Mouse (Mus musculus): ENCODE results near the gene Fbxo3.
"Not testable (repeated sequence)": the region's sequence is repeated elsewhere in the genome, so short reads cannot be mapped to it uniquely, and the experiment has no call there.

The Fbxo3 gene

GRCm38 (mm10) chr2:104027458-104028138 is at the start of gene Fbxo3:
Gene Fbxo3, plus strand, starts transcription at chr2:104027721.
- DNase-seq (ENCODE audit: low spot score) = peak; percentile 86

GRCm38 (mm10) chr2:103982250-103982649 is 45.3 kb upstream of the Fbxo3 start:
- no peak for DNase-seq (ENCODE audit: low spot score)

GRCm38 (mm10) chr2:103983146-103983545 is 44.4 kb upstream of the Fbxo3 start:
- DNase-seq (ENCODE audit: low spot score) = no peak

GRCm38 (mm10) chr2:103987595-103987994 is 39.9 kb upstream of the Fbxo3 start:
- not testable (repeated sequence) for DNase-seq (ENCODE audit: low spot score)

- no peak for DNase-seq (ENCODE audit: low spot score)
These were observed 37.8 kb upstream of the Fbxo3 start for GRCm38 (mm10) chr2:103989724-103990123.

GRCm38 (mm10) chr2:103991303-103991702 is 36.2 kb upstream of the Fbxo3 start:
- DNase-seq (ENCODE audit: low spot score) = no peak

- DNase-seq (ENCODE audit: low spot score) = no peak
These were observed 35.4 kb upstream of the Fbxo3 start for GRCm38 (mm10) chr2:103992162-103992561.

- no peak for DNase-seq (ENCODE audit: low spot score)
These were observed 34.7 kb upstream of the Fbxo3 start for GRCm38 (mm10) chr2:103992618-103993332.

GRCm38 (mm10) chr2:104001076-104001475 is 26.4 kb upstream of the Fbxo3 start:
- no peak for DNase-seq (ENCODE audit: low spot score)

GRCm38 (mm10) chr2:104001861-104002260 is 25.7 kb upstream of the Fbxo3 start:
- no peak for DNase-seq (ENCODE audit: low spot score)

GRCm38 (mm10) chr2:104002711-104003413 is 24.7 kb upstream of the Fbxo3 start:
- peak; percentile 54 for DNase-seq (ENCODE audit: low spot score)

- DNase-seq (ENCODE audit: low spot score) = no peak
These were observed 19.6 kb upstream of the Fbxo3 start for GRCm38 (mm10) chr2:104007793-104008519.

- DNase-seq (ENCODE audit: low spot score) = not testable (repeated sequence)
These were observed 18.7 kb upstream of the Fbxo3 start for GRCm38 (mm10) chr2:104008853-104009252.

GRCm38 (mm10) chr2:104023096-104023495 is 4.4 kb upstream of the Fbxo3 start:
- no peak for DNase-seq (ENCODE audit: low spot score)

GRCm38 (mm10) chr2:104024656-104025055 is 2.9 kb upstream of the Fbxo3 start:
- DNase-seq (ENCODE audit: low spot score) = no peak

- DNase-seq (ENCODE audit: low spot score) = peak; percentile 32
These were observed 710 bp downstream of the Fbxo3 start, which contains the start of gene 4931422A03Rik for GRCm38 (mm10) chr2:104028139-104028723. Gene 4931422A03Rik, minus strand, starts transcription at chr2:104028361.

- no peak for DNase-seq (ENCODE audit: low spot score)
These were observed 1.6 kb downstream of the Fbxo3 start for GRCm38 (mm10) chr2:104029074-104029473.

- DNase-seq (ENCODE audit: low spot score) = no peak
These were observed 2.9 kb downstream of the Fbxo3 start for GRCm38 (mm10) chr2:104030381-104030780.

GRCm38 (mm10) chr2:104032056-104032455 is 4.5 kb downstream of the Fbxo3 start:
- no peak for DNase-seq (ENCODE audit: low spot score)

- DNase-seq (ENCODE audit: low spot score) = peak; percentile 50
These were observed 7.4 kb downstream of the Fbxo3 start for GRCm38 (mm10) chr2:104034832-104035472.

- DNase-seq (ENCODE audit: low spot score) = no peak
These were observed 8.1 kb downstream of the Fbxo3 start for GRCm38 (mm10) chr2:104035595-104035994.
